ENCODE assay signal across 23 mouse cellular contexts in the genomic region with DNA sequence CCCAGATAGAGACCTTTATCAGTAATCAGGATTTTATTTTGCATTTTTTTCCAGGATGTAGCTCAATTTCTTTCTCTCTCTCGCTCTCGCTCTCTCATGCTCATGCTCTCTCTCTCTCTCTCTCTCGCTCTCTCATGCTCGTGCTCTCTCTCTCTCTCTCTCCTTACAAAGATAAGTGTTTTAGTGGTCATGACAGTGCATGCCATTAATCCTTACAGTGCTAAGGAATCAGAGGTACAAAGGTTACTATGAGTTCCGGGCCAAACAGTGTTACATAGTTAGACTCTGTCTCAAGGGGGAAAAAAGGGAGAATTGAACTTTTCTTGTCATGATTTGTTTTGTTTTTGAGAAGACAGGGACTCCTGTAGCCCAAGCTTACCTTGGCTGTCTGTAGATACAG. TPM values are rescaled to one million over a fixed set of nuclear protein-coding genes. Genes with fewer than 3 reads are reported as not detected.
DNase-seq lines count a peak whose midpoint lies in the region; ATAC-seq and TF ChIP-seq lines count a peak whose summit lies in the region.
"Had no signal": no experiment of that assay in that cellular context is flagged by ENCODE, and none has a peak within 500 bp of the region (broad histone marks: within the 10 kb centered on the region; RNA-seq: fewer than 3 reads in every experiment).

No protein-coding gene starts in this region.

- no peak for TF ChIP-seq CTCF in kidney, adult 2 months (conservative IDR thresholded peaks at IDR 0.05; ENCODE audit: insufficient read depth, insufficient read length, low read depth, low read length)
- no peak for TF ChIP-seq CTCF in intestine, postnatal 0 days (IDR thresholded peaks at IDR 0.05; ENCODE audit: low read depth)

- 86% methylated on average over 5 of the region's 5 CpGs for WGBS in intestine, embryonic 16.5 days
- 83% methylated on average over 5 of the region's 5 CpGs for WGBS in intestine, embryonic 15.5 days
- WGBS in kidney, adult 2 months = 76% methylated on average over 5 of the region's 5 CpGs
- WGBS in kidney, embryonic 15.5 days = 86% methylated on average over 5 of the region's 5 CpGs
- 74% methylated on average over 5 of the region's 5 CpGs for WGBS in intestine, postnatal 0 days

- no peaks in the 10 kb centered on the region for H3K9me3 ChIP-seq in intestine, embryonic 16.5 days (ENCODE audit: control insufficient read depth, low read length)
- H3K9me3 ChIP-seq in intestine, embryonic 15.5 days = no peaks in the 10 kb centered on the region
- no peaks in the 10 kb centered on the region for H3K9me3 ChIP-seq in kidney, embryonic 15.5 days (replicated peaks)
- no peaks in the 10 kb centered on the region for H3K9me3 ChIP-seq in intestine, postnatal 0 days (ENCODE audit: control insufficient read depth)
- H3K9me3 ChIP-seq: G1E had no signal

- no peaks in the 10 kb centered on the region for H3K27me3 ChIP-seq in intestine, embryonic 16.5 days (replicated peaks; ENCODE audit: control insufficient read depth, insufficient read depth, low read length)
- H3K27me3 ChIP-seq in intestine, embryonic 15.5 days (replicated peaks) = no peaks in the 10 kb centered on the region
- no peaks in the 10 kb centered on the region for H3K27me3 ChIP-seq in kidney, adult 2 months (replicated peaks; ENCODE audit: control insufficient read depth, insufficient read depth, low read length)
- no peaks in the 10 kb centered on the region for H3K27me3 ChIP-seq in kidney, embryonic 15.5 days
- no peaks in the 10 kb centered on the region for H3K27me3 ChIP-seq in intestine, postnatal 0 days (replicated peaks; ENCODE audit: control insufficient read depth, insufficient read depth, low read length)
- H3K27me3 ChIP-seq: CH12.LX, Patski had no signal

- peak; percentile 56; the same call in 1 of the 2 replicates for ATAC-seq in intestine, embryonic 16.5 days
- ATAC-seq in intestine, embryonic 15.5 days = no peak; the same call in 1 of the 2 replicates
- ATAC-seq in kidney, embryonic 15.5 days (replicated peaks; ENCODE audit: low FRiP score) = no peak
- peak; percentile 79 for ATAC-seq in intestine, postnatal 0 days
- ATAC-seq: activated CD4-positive, CD25-positive, alpha-beta regulatory T cell, adult 4 months; CD4-positive, CD25-positive, alpha-beta regulatory T cell, adult 4 months; Patski had no signal

- peak; percentile 17 for DNase-seq in kidney, adult 2 months
- DNase-seq in spleen, postnatal 4 days (ENCODE audit: low spot score in 2 of 2) = no peak
- DNase-seq: adrenal gland, adult 2 months; adrenal gland, adult 8-10 months; adrenal gland, postnatal 10 days; adrenal gland, postnatal 14 days; adrenal gland, postnatal 25 days; adrenal gland, postnatal 36 days; B cell, adult 2 months; cerebellum, adult 11 months; cerebellum, adult 11-12 months; cerebellum, adult 18-20 months had no signal

- no peak for TF ChIP-seq POLR2A in kidney, adult 2 months (IDR thresholded peaks at IDR 0.05; ENCODE audit: low read depth, low read length)

- peaks cover 6% of the 10 kb centered on the region; the same call in 1 of the 2 replicates for H3K36me3 ChIP-seq in intestine, embryonic 16.5 days (ENCODE audit: control insufficient read depth, insufficient read depth, low read length)
- H3K36me3 ChIP-seq in intestine, embryonic 15.5 days = peaks cover 12% of the 10 kb centered on the region; the same call in 1 of the 2 replicates
- H3K36me3 ChIP-seq in kidney, adult 2 months (ENCODE audit: control insufficient read depth, insufficient read depth, low read length) = peaks cover 3% of the 10 kb centered on the region
- peaks cover 90% of the 10 kb centered on the region for H3K36me3 ChIP-seq in kidney, embryonic 15.5 days
- H3K36me3 ChIP-seq in intestine, postnatal 0 days (ENCODE audit: control insufficient read depth, insufficient read depth) = peaks cover 41% of the 10 kb centered on the region

- H3K4me2 ChIP-seq in intestine, embryonic 16.5 days (ENCODE audit: low read depth, low read length) = no peak overlapping the region
- H3K4me2 ChIP-seq in intestine, embryonic 15.5 days (replicated peaks) = no peak overlapping the region
- no peak overlapping the region for H3K4me2 ChIP-seq in kidney, embryonic 15.5 days
- no peak overlapping the region for H3K4me2 ChIP-seq in intestine, postnatal 0 days (replicated peaks; ENCODE audit: low read depth)

- no peak overlapping the region for H3K4me3 ChIP-seq in intestine, embryonic 16.5 days (ENCODE audit: low read length)
- H3K4me3 ChIP-seq in intestine, embryonic 15.5 days (replicated peaks) = no peak overlapping the region
- no peak overlapping the region for H3K4me3 ChIP-seq in kidney, adult 2 months (ENCODE audit: insufficient read depth, low read depth, low read length)
- H3K4me3 ChIP-seq in kidney, embryonic 15.5 days (replicated peaks) = no peak overlapping the region
- H3K4me3 ChIP-seq in intestine, postnatal 0 days (ENCODE audit: low read depth, low read length) = no peak overlapping the region

- H3K27ac ChIP-seq in intestine, embryonic 16.5 days (ENCODE audit: low read length) = no peak overlapping the region
- no peak overlapping the region for H3K27ac ChIP-seq in intestine, embryonic 15.5 days
- H3K27ac ChIP-seq in kidney, adult 2 months (ENCODE audit: insufficient read depth, low read depth, low read length) = no peak overlapping the region; the same call in 1 of the 2 replicates
- H3K27ac ChIP-seq in kidney, embryonic 15.5 days = no peak overlapping the region
- no peak overlapping the region for H3K27ac ChIP-seq in intestine, postnatal 0 days (ENCODE audit: low read depth, low read length)

- H3K4me1 ChIP-seq in intestine, embryonic 16.5 days (ENCODE audit: control insufficient read depth, insufficient read depth, low read length) = no peaks in the 10 kb centered on the region
- no peaks in the 10 kb centered on the region for H3K4me1 ChIP-seq in intestine, embryonic 15.5 days (replicated peaks)
- H3K4me1 ChIP-seq in kidney, adult 2 months (ENCODE audit: control insufficient read depth, insufficient read depth, low read length) = peaks cover 18% of the 10 kb centered on the region
- no peaks in the 10 kb centered on the region for H3K4me1 ChIP-seq in kidney, embryonic 15.5 days
- H3K4me1 ChIP-seq in intestine, postnatal 0 days (replicated peaks; ENCODE audit: control insufficient read depth, insufficient read depth, low read length) = no peaks in the 10 kb centered on the region

- H3K9ac ChIP-seq in intestine, embryonic 16.5 days (ENCODE audit: low read depth, low read length) = no peak overlapping the region
- no peak overlapping the region for H3K9ac ChIP-seq in intestine, embryonic 15.5 days
- no peak overlapping the region for H3K9ac ChIP-seq in kidney, embryonic 15.5 days
- no peak overlapping the region for H3K9ac ChIP-seq in intestine, postnatal 0 days (ENCODE audit: low read depth, low read length)

RNA-seq across cellular contexts. Expression of gene Snapc1, which starts 15.4 kb away (rescaled TPM):
- 14.6 and 14.7 TPM in 2 replicates for polyA plus RNA-seq in intestine, embryonic 16.5 days (2015; fragmentation: Nextera tagmentation; extraction: Ambion mirVana)
- polyA plus RNA-seq in intestine, embryonic 15.5 days (2015; fragmentation: Nextera tagmentation; extraction: Ambion mirVana) = 15.5 and 16.8 TPM in 2 replicates
- 8.2 and 9.2 TPM in 2 replicates for polyA plus RNA-seq in kidney, adult 2 months (2012; rRNA removed)
- polyA plus RNA-seq in kidney, embryonic 15.5 days (2015; fragmentation: Nextera tagmentation; extraction: Ambion mirVana) = 19.8 and 20.2 TPM in 2 replicates
- polyA plus RNA-seq in intestine, postnatal 0 days (2015; fragmentation: Nextera tagmentation; extraction: Ambion mirVana) = 5.7 and 6.7 TPM in 2 replicates

RNA-seq across cellular contexts. Expression of gene Syt16, which starts 17.8 kb away (rescaled TPM):
- 0.82 and 1.1 TPM in 2 replicates for polyA plus RNA-seq in intestine, embryonic 16.5 days (2015; fragmentation: Nextera tagmentation; extraction: Ambion mirVana)
- 1.1 and 1.3 TPM in 2 replicates for polyA plus RNA-seq in intestine, embryonic 15.5 days (2015; fragmentation: Nextera tagmentation; extraction: Ambion mirVana)
- 0.02 and 0.04 TPM in 2 replicates for polyA plus RNA-seq in kidney, adult 2 months (2012; rRNA removed)
- polyA plus RNA-seq in kidney, embryonic 15.5 days (2015; fragmentation: Nextera tagmentation; extraction: Ambion mirVana) = 0.73 and 0.84 TPM in 2 replicates
- 1.1 and 1.2 TPM in 2 replicates for polyA plus RNA-seq in intestine, postnatal 0 days (2015; fragmentation: Nextera tagmentation; extraction: Ambion mirVana)
- polyA plus RNA-seq: activated CD4-positive, CD25-positive, alpha-beta regulatory T cell, adult 4 months; CD4-positive, CD25-positive, alpha-beta regulatory T cell, adult 4 months; G1E; Patski had no signal

RNA-seq across cellular contexts. Expression of gene Gm49321, which starts 42.2 kb away (rescaled TPM):
- 8.1 and 11.4 TPM in 2 replicates for polyA plus RNA-seq in intestine, embryonic 16.5 days (2015; fragmentation: Nextera tagmentation; extraction: Ambion mirVana)
- 10.2 and 11.2 TPM in 2 replicates for polyA plus RNA-seq in intestine, embryonic 15.5 days (2015; fragmentation: Nextera tagmentation; extraction: Ambion mirVana)
- not detected in 2 replicates for polyA plus RNA-seq in kidney, adult 2 months (2012; rRNA removed)
- 10.5 and 12.3 TPM in 2 replicates for polyA plus RNA-seq in kidney, embryonic 15.5 days (2015; fragmentation: Nextera tagmentation; extraction: Ambion mirVana)
- polyA plus RNA-seq in intestine, postnatal 0 days (2015; fragmentation: Nextera tagmentation; extraction: Ambion mirVana) = 4.1 and 4.7 TPM in 2 replicates
- polyA plus RNA-seq: adrenal gland, adult 2 months; brain, embryonic 14.5 days; C2C12; G1E had no signal

Comparison
In these comparisons a context has a peak if more than half of its experiments do, and no peak if none do; other contexts are left out.
1. ATAC-seq: peak in intestine, embryonic 16.5 days (single experiment) and intestine, postnatal 0 days (single experiment); none in intestine, embryonic 15.5 days (single experiment) and kidney, embryonic 15.5 days (single experiment).